Mouse (Mus musculus) heart, embryonic 11.5 days (tissue): Measurements from ENCODE around the gene Styx. TPM values are rescaled to one million over a fixed set of nuclear protein-coding genes. Genes with fewer than 3 reads are reported as not detected.
A peak's percentile ranks its signal among the peaks of the same experiment; 100 is the strongest.

Source experiments
- ATAC-seq: fragments of 200-750 bp; cut with Nextera tagmentation; replicated peaks from 2 replicates; pipeline ENCODE4 v1.8.0; 2017; ENCODE audit warnings: moderate library complexity; ENCODE audit not compliant: insufficient number of reproducible peaks, low FRiP score, low TSS enrichment
- H3K27ac ChIP-seq: fragments of 300-500 bp; sonication (generic); 2 replicates; pipeline ENCODE4 v1.5.1; 2014; ENCODE audit warnings: mild to moderate bottlenecking, low read depth, low read length
- H3K27me3 ChIP-seq: fragments of 300-500 bp; sonication (generic); 2 replicates; pipeline ENCODE4 v1.6.1; 2014; ENCODE audit warnings: mild to moderate bottlenecking, low read length, mixed read lengths; ENCODE audit not compliant: control insufficient read depth, insufficient read depth
- H3K36me3 ChIP-seq: fragments of 300-500 bp; sonication (generic); 2 replicates; pipeline ENCODE4 v1.6.1; 2014; ENCODE audit warnings: mild to moderate bottlenecking, low read length, moderate library complexity, mixed read lengths; ENCODE audit not compliant: control insufficient read depth, insufficient read depth
- H3K4me1 ChIP-seq: fragments of 300-500 bp; sonication (generic); 2 replicates; pipeline ENCODE4 v1.6.1; 2014; ENCODE audit warnings: low read length; ENCODE audit not compliant: control insufficient read depth, insufficient read depth
- H3K4me2 ChIP-seq: fragments of 300-500 bp; sonication (generic); 2 replicates; pipeline ENCODE4 v1.6.1; 2014; ENCODE audit warnings: mild to moderate bottlenecking, moderate library complexity
- H3K4me3 ChIP-seq: fragments of 300-500 bp; sonication (generic); 2 replicates; pipeline ENCODE4 v1.5.1; 2014; ENCODE audit warnings: low read depth, low read length
- H3K9ac ChIP-seq: fragments of 300-500 bp; sonication (generic); 2 replicates; pipeline ENCODE4 v1.6.1; 2014; ENCODE audit warnings: mild to moderate bottlenecking, low read depth, low read length, moderate library complexity
- H3K9me3 ChIP-seq: fragments of 300-500 bp; sonication (generic); replicated peaks from 2 replicates; pipeline ENCODE4 v1.6.1; 2016; ENCODE audit warnings: low read length; ENCODE audit not compliant: control insufficient read depth
- WGBS: fragments of 180-500 bp; shearing (Covaris S2); extraction: QIAGEN DNeasy Blood & Tissue Kit; methylation state at CpG from one replicate; pipeline ENCODE4 v1.1.7; 2014; ENCODE audit not compliant: insufficient replicate concordance; 5-methylcytosine and 5-hydroxymethylcytosine counted together
- polyA plus RNA-seq: library from polyadenylated mRNA; unstranded; fragments of >200 nt; fragmentation: Nextera tagmentation; extraction: Ambion mirVana; gene quantifications from 2 replicates; pipeline ENCODE4 v1.2.1, GENCODE M21; 2014

Styx gene
- polyA plus RNA-seq, 1 experiment from 2014 or later = 52.1 TPM

GRCm38 (mm10) chr14:45317921-45318411 lies 32.9 kb upstream of the Styx start:
- Histone ChIP-seq H3K9me3 (no peaks in the 10 kb centered on the region), H3K36me3 (no peaks in the 10 kb centered on the region), H3K9ac (peak overlapping the region; percentile 92), H3K4me2 (peak overlapping the region; percentile 78), H3K27ac (peak overlapping the region; percentile 96), H3K27me3 (no peaks in the 10 kb centered on the region), H3K4me3 (peak overlapping the region; percentile 91), H3K4me1 (peaks cover 6% of the 10 kb centered on the region; the same call in 1 of the 2 replicates)
- ATAC-seq = peak; percentile 0; the same call in 1 of the 2 replicates
- 1% methylated on average over 37 of the region's 38 CpGs for WGBS

- 2% methylated on average over 50 of the region's 74 CpGs for whole genome bisulfite sequencing
- no peaks in the 10 kb centered on the region for H3K9me3 ChIP-seq
- peak; percentile 94 for ATAC-seq
Observed at GRCm38 (mm10) chr14:45318426-45319236, 32.3 kb upstream of the Styx start, which contains the start of gene Ero1l. TSS of gene Ero1l (minus strand) at chr14:45318771.

GRCm38 (mm10) chr14:45319237-45319610 lies 31.7 kb upstream of the Styx start:
- Histone ChIP-seq H3K36me3 (no peaks in the 10 kb centered on the region), H3K4me1 (peaks cover 6% of the 10 kb centered on the region; the same call in 1 of the 2 replicates), H3K9me3 (no peaks in the 10 kb centered on the region), H3K27ac (no peak overlapping the region), H3K4me2 (peak overlapping the region; percentile 78), H3K9ac (no peak overlapping the region), H3K4me3 (peak overlapping the region; percentile 91), H3K27me3 (no peaks in the 10 kb centered on the region)
- WGBS = 55% methylated on average over 3 of the region's 3 CpGs
- no peak for ATAC-seq

More at GRCm38 (mm10) chr14:45318426-45319236, 32.3 kb upstream of the Styx start, which contains the start of gene Ero1l:
- peak within 1 kb of the TSS; percentile 96 for H3K27ac ChIP-seq
- H3K4me3 ChIP-seq = peak within 1 kb of the TSS; percentile 91
- no peaks in the 10 kb centered on the region for H3K27me3 ChIP-seq
- peaks cover 6% of the 10 kb centered on the region; the same call in 1 of the 2 replicates for H3K4me1 ChIP-seq
- peak within 1 kb of the TSS; percentile 92 for H3K9ac ChIP-seq
- H3K4me2 ChIP-seq = peak within 1 kb of the TSS; percentile 78
- H3K36me3 ChIP-seq = no peaks in the 10 kb centered on the region

GRCm38 (mm10) chr14:45320111-45320510 lies 30.8 kb upstream of the Styx start:
- H3K9ac ChIP-seq = no peak overlapping the region
- no peaks in the 10 kb centered on the region for H3K27me3 ChIP-seq
- peaks cover 6% of the 10 kb centered on the region; the same call in 1 of the 2 replicates for H3K4me1 ChIP-seq
- H3K4me3 ChIP-seq = no peak overlapping the region
- H3K9me3 ChIP-seq = no peaks in the 10 kb centered on the region
- no peak overlapping the region for H3K27ac ChIP-seq
- no peaks in the 10 kb centered on the region for H3K36me3 ChIP-seq
- ATAC-seq = no peak
- WGBS = 86% methylated on average over 4 of the region's 4 CpGs
- no peak overlapping the region for H3K4me2 ChIP-seq

GRCm38 (mm10) chr14:45321067-45321466 lies 29.8 kb upstream of the Styx start:
- H3K9me3 ChIP-seq = no peaks in the 10 kb centered on the region
- H3K4me1 ChIP-seq = peaks cover 2% of the 10 kb centered on the region; the same call in 1 of the 2 replicates
- no peaks in the 10 kb centered on the region for H3K36me3 ChIP-seq
- H3K4me2 ChIP-seq = no peak overlapping the region
- no peak overlapping the region for H3K9ac ChIP-seq
- H3K27ac ChIP-seq = peak overlapping the region; percentile 17; the same call in 1 of the 2 replicates
- no peak for ATAC-seq
- H3K27me3 ChIP-seq = no peaks in the 10 kb centered on the region
- H3K4me3 ChIP-seq = no peak overlapping the region
- WGBS = 83% methylated on average over 3 of the region's 3 CpGs

- H3K27ac ChIP-seq = peak overlapping the region; percentile 46; the same call in 1 of the 2 replicates
Observed at GRCm38 (mm10) chr14:45321622-45322021, 29.3 kb upstream of the Styx start.

GRCm38 (mm10) chr14:45322450-45322849 lies 28.4 kb upstream of the Styx start:
- Histone ChIP-seq H3K4me3 (no peak overlapping the region), H3K4me2 (no peak overlapping the region), H3K27me3 (no peaks in the 10 kb centered on the region), H3K9ac (no peak overlapping the region), H3K9me3 (no peaks in the 10 kb centered on the region), H3K27ac (no peak overlapping the region), H3K36me3 (no peaks in the 10 kb centered on the region), H3K4me1 (no peaks in the 10 kb centered on the region)
- 68% methylated on average over 2 of the region's 2 CpGs for WGBS
- no peak for ATAC-seq

More at GRCm38 (mm10) chr14:45321622-45322021, 29.3 kb upstream of the Styx start:
- Histone ChIP-seq H3K4me2 (no peak overlapping the region), H3K36me3 (no peaks in the 10 kb centered on the region), H3K4me1 (no peaks in the 10 kb centered on the region), H3K9me3 (no peaks in the 10 kb centered on the region), H3K4me3 (no peak overlapping the region), H3K27me3 (no peaks in the 10 kb centered on the region), H3K9ac (no peak overlapping the region)
- no peak for ATAC-seq
- WGBS = 52% methylated on average over 5 of the region's 5 CpGs

- H3K9ac ChIP-seq = no peak overlapping the region
- no peak for ATAC-seq
- no peak overlapping the region for H3K4me3 ChIP-seq
- H3K4me1 ChIP-seq = no peaks in the 10 kb centered on the region
- no peak overlapping the region for H3K4me2 ChIP-seq
- H3K9me3 ChIP-seq = no peaks in the 10 kb centered on the region
- no peaks in the 10 kb centered on the region for H3K27me3 ChIP-seq
- 76% methylated on average over 3 of the region's 3 CpGs for WGBS
- no peak overlapping the region for H3K27ac ChIP-seq
- H3K36me3 ChIP-seq = no peaks in the 10 kb centered on the region
Observed at GRCm38 (mm10) chr14:45323320-45323719, 27.6 kb upstream of the Styx start.
